Mouse (Mus musculus) stomach, postnatal 0 days (tissue): ENCODE data around the gene Hk1. TPM values are rescaled to one million over a fixed set of nuclear protein-coding genes. Genes with fewer than 3 reads are reported as not detected.
A peak's percentile ranks its signal among the peaks of the same experiment; 100 is the strongest.

Source experiments
- ATAC-seq: fragments of 200-750 bp; cut with Nextera tagmentation; 2 replicates; pipeline ENCODE4 v1.8.0; 2017; ENCODE audit not compliant: low FRiP score, low TSS enrichment
- DNase-seq: peaks from one replicate; pipeline ENCODE4 v3.0.0-alpha.2; 2016; ENCODE audit warnings: low spot score
- H3K27ac ChIP-seq: fragments of 300-500 bp; sonication (generic); replicated peaks from 2 replicates; pipeline ENCODE4 v1.5.1; 2014; ENCODE audit warnings: mild to moderate bottlenecking, control low read depth
- H3K27me3 ChIP-seq: fragments of 300-500 bp; sonication (generic); 2 replicates; pipeline ENCODE4 v1.6.1; 2014; ENCODE audit warnings: low read length; ENCODE audit not compliant: control insufficient read depth, insufficient read depth
- H3K36me3 ChIP-seq: fragments of 300-500 bp; sonication (generic); 2 replicates; pipeline ENCODE4 v1.6.1; 2014; ENCODE audit warnings: low read length, mixed read lengths; ENCODE audit not compliant: control insufficient read depth, insufficient read depth
- H3K4me1 ChIP-seq: fragments of 300-500 bp; sonication (generic); replicated peaks from 2 replicates; pipeline ENCODE4 v1.6.1; 2014; ENCODE audit warnings: antibody characterized with exemption; ENCODE audit not compliant: control insufficient read depth, insufficient read depth
- H3K4me2 ChIP-seq: fragments of 300-500 bp; sonication (generic); replicated peaks from 2 replicates; pipeline ENCODE4 v1.6.1; 2014; ENCODE audit warnings: low read depth, mild to moderate bottlenecking, control low read depth, moderate library complexity
- H3K4me3 ChIP-seq: fragments of 300-500 bp; sonication (generic); 2 replicates; pipeline ENCODE4 v1.5.1; 2014; ENCODE audit warnings: low read depth, low read length, control low read depth
- H3K9ac ChIP-seq: fragments of 300-500 bp; sonication (generic); 2 replicates; pipeline ENCODE4 v1.6.1; 2014; ENCODE audit warnings: mild to moderate bottlenecking, low read length, control low read depth, mixed read lengths
- H3K9me3 ChIP-seq: fragments of 300-500 bp; sonication (generic); 2 replicates; pipeline ENCODE4 v1.6.1; 2016; ENCODE audit warnings: low read length; ENCODE audit not compliant: control insufficient read depth
- CTCF ChIP-seq: IDR thresholded peaks from 2 replicates; pipeline ENCODE4 v1.5.1; 2016; ENCODE audit warnings: antibody characterized with exemption, low read depth, mild to moderate bottlenecking, moderate library complexity
- EP300 ChIP-seq: optimal IDR thresholded peaks from 2 replicates; pipeline ENCODE3; 2016; ENCODE audit warnings: antibody characterized with exemption
- WGBS: fragments of 180-500 bp; shearing (Covaris S2); extraction: QIAGEN DNeasy Blood & Tissue Kit; methylation state at CpG from one replicate; pipeline ENCODE4 v1.1.7; 2014; 5-methylcytosine and 5-hydroxymethylcytosine counted together
- polyA plus RNA-seq: library from polyadenylated mRNA; unstranded; fragments of >200 nt; fragmentation: Nextera tagmentation; extraction: Ambion mirVana; gene quantifications from 2 replicates; pipeline ENCODE4 v1.2.1, GENCODE M21; 2015

The Hk1 gene
- polyA plus RNA-seq, 1 experiment from 2014 or later, result 36.5 TPM

- no peak for TF ChIP-seq CTCF
- no peak for TF ChIP-seq EP300
- peak overlapping the region; percentile 50 for H3K27ac ChIP-seq
- 50% methylated on average over 9 of the region's 9 CpGs for WGBS
- H3K9ac ChIP-seq, result no peak overlapping the region
- no peaks in the 10 kb centered on the region for H3K9me3 ChIP-seq
- ATAC-seq (peak; percentile 41; the same call in 1 of the 2 replicates), DNase-seq (no peak)
- no peaks in the 10 kb centered on the region for H3K4me1 ChIP-seq
- H3K27me3 ChIP-seq, result no peaks in the 10 kb centered on the region
- H3K36me3 ChIP-seq, result peaks cover 21% of the 10 kb centered on the region
- H3K4me2 ChIP-seq, result no peak overlapping the region
- H3K4me3 ChIP-seq, result no peak overlapping the region
These were observed 96.9 kb downstream of the Hk1 start for GRCm38 (mm10) chr10:62282782-62283181.

- no peak for DNase-seq
- H3K4me3 ChIP-seq, result no peak overlapping the region
- TF ChIP-seq CTCF (no peak), EP300 (no peak)
- WGBS, result 42% methylated on average over 4 of the region's 4 CpGs
- H3K27me3 ChIP-seq, result no peaks in the 10 kb centered on the region
- ATAC-seq, result no peak
- no peaks in the 10 kb centered on the region for H3K9me3 ChIP-seq
- H3K9ac ChIP-seq, result no peak overlapping the region
- no peaks in the 10 kb centered on the region for H3K4me1 ChIP-seq
- H3K27ac ChIP-seq, result peak overlapping the region; percentile 56; the same call in 1 of the 2 replicates
- peaks cover 16% of the 10 kb centered on the region for H3K36me3 ChIP-seq
- H3K4me2 ChIP-seq, result no peak overlapping the region
These were observed 100.0 kb downstream of the Hk1 start for GRCm38 (mm10) chr10:62279671-62280070.

GRCm38 (mm10) chr10:62279066-62279465 is 100.6 kb downstream of the Hk1 start:
- ATAC-seq (no peak), DNase-seq (no peak)
- 73% methylated on average over 2 of the region's 3 CpGs for WGBS
- peaks cover 20% of the 10 kb centered on the region for H3K36me3 ChIP-seq
- H3K9ac ChIP-seq, result no peak overlapping the region
- H3K4me1 ChIP-seq, result no peaks in the 10 kb centered on the region
- no peak overlapping the region for H3K4me3 ChIP-seq
- no peak overlapping the region for H3K4me2 ChIP-seq
- H3K27me3 ChIP-seq, result no peaks in the 10 kb centered on the region
- no peaks in the 10 kb centered on the region for H3K9me3 ChIP-seq
- no peak for TF ChIP-seq EP300
- TF ChIP-seq CTCF, result no peak
- H3K27ac ChIP-seq, result peak overlapping the region; percentile 63

- no peak for ATAC-seq
- DNase-seq, result no peak
- Histone ChIP-seq H3K27me3 (no peaks in the 10 kb centered on the region), H3K9me3 (no peaks in the 10 kb centered on the region), H3K4me3 (no peak overlapping the region), H3K36me3 (peaks cover 20% of the 10 kb centered on the region), H3K4me2 (no peak overlapping the region), H3K27ac (no peak overlapping the region), H3K4me1 (no peaks in the 10 kb centered on the region), H3K9ac (no peak overlapping the region)
- WGBS, result 93% methylated on average over 18 of the region's 19 CpGs
- TF ChIP-seq CTCF (no peak), EP300 (no peak)
These were observed 102.0 kb downstream of the Hk1 start for GRCm38 (mm10) chr10:62277499-62278293.

- H3K27me3 ChIP-seq, result no peaks in the 10 kb centered on the region
- no peak for ATAC-seq
- WGBS, result 34% methylated on average over 4 of the region's 4 CpGs
These were observed 104.5 kb downstream of the Hk1 start for GRCm38 (mm10) chr10:62275235-62275634.

GRCm38 (mm10) chr10:62269278-62269677 is 110.4 kb downstream of the Hk1 start:
- WGBS, result 85% methylated on average over 16 of the region's 16 CpGs
- no peak overlapping the region for H3K9ac ChIP-seq
- no peak overlapping the region for H3K4me3 ChIP-seq
- TF ChIP-seq CTCF (no peak), EP300 (no peak)
- no peaks in the 10 kb centered on the region for H3K4me1 ChIP-seq
- no peak overlapping the region for H3K4me2 ChIP-seq
- H3K9me3 ChIP-seq, result no peaks in the 10 kb centered on the region
- H3K36me3 ChIP-seq, result peaks cover 20% of the 10 kb centered on the region
- ATAC-seq (0 out of 2 replicates have a peak, but pooled peaks have one; percentile 27), DNase-seq (no peak)
- H3K27me3 ChIP-seq, result no peaks in the 10 kb centered on the region
- no peak overlapping the region for H3K27ac ChIP-seq

More at GRCm38 (mm10) chr10:62275235-62275634, 104.5 kb downstream of the Hk1 start:
- Histone ChIP-seq H3K4me2 (no peak overlapping the region), H3K9ac (no peak overlapping the region), H3K9me3 (no peaks in the 10 kb centered on the region), H3K4me1 (no peaks in the 10 kb centered on the region), H3K4me3 (no peak overlapping the region), H3K36me3 (peaks cover 17% of the 10 kb centered on the region), H3K27ac (no peak overlapping the region)
- DNase-seq, result peak; percentile 84
- TF ChIP-seq EP300 (no peak), CTCF (peak; percentile 91)
